Mouse (Mus musculus): ENCODE data around the gene Ankrd65.

- TF ChIP-seq POLR2A (IDR thresholded peaks at IDR 0.05; ENCODE audit: borderline replicate concordance, control insufficient read depth, low read depth, low read length) (peak; percentile 30; the same call in 1 of the 2 replicates), CTCF (IDR thresholded peaks at IDR 0.05; ENCODE audit: control insufficient read depth, insufficient read depth, low read length) (peak; percentile 96)
These were observed 20.2 kb upstream of the Ankrd65 start for GRCm38 (mm10) chr4:155769880-155770512.

Measured in bone marrow, adult 2 months (tissue).